Mouse (Mus musculus) midbrain, embryonic 13.5 days (tissue): ENCODE measurements around the gene Zfp11. TPM values are rescaled to one million over a fixed set of nuclear protein-coding genes. Genes with fewer than 3 reads are reported as not detected.

Experiments
- polyA plus RNA-seq: library from polyadenylated mRNA; unstranded; fragments of >200 nt; fragmentation: Nextera tagmentation; extraction: Ambion mirVana; gene quantifications from 2 replicates; pipeline ENCODE4 v1.2.1, GENCODE M21; 2015

Gene Zfp11
- polyA plus RNA-seq, 1 experiment from 2014 or later, result 8.7 TPM

Other genes with a start within 250 kb of the Zfp11 start
- 49.2 and 57.7 TPM in 2 replicates for gene Sfswap, start 168.9 kb downstream of the Zfp11 start, polyA plus RNA-seq
- 9.3 and 9.6 TPM in 2 replicates for gene Mmp17, start 85.9 kb downstream of the Zfp11 start, polyA plus RNA-seq
- not detected in 2 replicates for gene Sept14, start 38.4 kb upstream of the Zfp11 start, polyA plus RNA-seq
- gene Mrps17, start 45.4 kb upstream of the Zfp11 start, polyA plus RNA-seq, result 189 TPM in 2 replicates
- 84.1 and 94.5 TPM in 2 replicates for gene Nipsnap2, start 55.0 kb upstream of the Zfp11 start, polyA plus RNA-seq
- gene Psph, start 117.3 kb upstream of the Zfp11 start, polyA plus RNA-seq, result 35.7 and 37.4 TPM in 2 replicates
- gene Sumf2, start 176.9 kb upstream of the Zfp11 start, polyA plus RNA-seq, result 33.2 and 37.2 TPM in 2 replicates
- 897 and 927 TPM in 2 replicates for gene Chchd2, start 217.4 kb upstream of the Zfp11 start, polyA plus RNA-seq
- 14.7 and 16.4 TPM in 2 replicates for gene Zbed5, start 225.6 kb upstream of the Zfp11 start, polyA plus RNA-seq
- gene Phkg1, start 228.4 kb upstream of the Zfp11 start, polyA plus RNA-seq, result 0.46 and 0.81 TPM in 2 replicates
- gene Nupr1l, start 238.4 kb upstream of the Zfp11 start, polyA plus RNA-seq, result 6.3 and 7.2 TPM in 2 replicates